In genomic region chr15:9072630-9073029, GRCm38 (mm10) we compare ENCODE assay signal across 8 mouse cellular contexts. TPM values are rescaled to one million over a fixed set of nuclear protein-coding genes. Genes with fewer than 3 reads are reported as not detected.
DNase-seq lines count a peak whose midpoint lies in the region; ATAC-seq and TF ChIP-seq lines count a peak whose summit lies in the region.

No protein-coding gene starts in this region.

- H3K9ac ChIP-seq in forebrain, embryonic 12.5 days = peak overlapping the region; percentile 79; the same call in 1 of the 2 replicates
- peak overlapping the region; percentile 31; the same call in 1 of the 2 replicates for H3K9ac ChIP-seq in intestine, postnatal 0 days (ENCODE audit: low read depth, low read length)
- 0 out of 2 replicates have a peak overlapping the region, but pooled peaks have one; percentile 91 for H3K9ac ChIP-seq in midbrain, embryonic 13.5 days (replicated peaks)

- no peaks in the 10 kb centered on the region for H3K36me3 ChIP-seq in thymus, adult 2 months (ENCODE audit: control insufficient read depth, insufficient read depth, low read length)
- no peaks in the 10 kb centered on the region for H3K36me3 ChIP-seq in forebrain, embryonic 12.5 days (replicated peaks)
- H3K36me3 ChIP-seq in intestine, postnatal 0 days (ENCODE audit: control insufficient read depth, insufficient read depth) = no peaks in the 10 kb centered on the region
- no peaks in the 10 kb centered on the region for H3K36me3 ChIP-seq in midbrain, embryonic 13.5 days

- 7% methylated on average over 5 of the region's 5 CpGs for WGBS in thymus, adult 2 months
- WGBS in forebrain, embryonic 12.5 days = 40% methylated on average over 5 of the region's 5 CpGs
- WGBS in intestine, postnatal 0 days = 8% methylated on average over 5 of the region's 5 CpGs
- 42% methylated on average over 5 of the region's 5 CpGs for WGBS in midbrain, embryonic 13.5 days

- no peak for TF ChIP-seq CTCF in thymus, adult 2 months (IDR thresholded peaks at IDR 0.05; ENCODE audit: borderline replicate concordance, control insufficient read depth, extremely low read depth, insufficient read depth, low read length, poor library complexity)
- no peak for TF ChIP-seq CTCF in intestine, postnatal 0 days (IDR thresholded peaks at IDR 0.05; ENCODE audit: low read depth)

- no peaks in the 10 kb centered on the region for H3K27me3 ChIP-seq in thymus, adult 2 months (ENCODE audit: control insufficient read depth, insufficient read depth, low read length)
- no peaks in the 10 kb centered on the region for H3K27me3 ChIP-seq in forebrain, embryonic 12.5 days
- no peaks in the 10 kb centered on the region for H3K27me3 ChIP-seq in intestine, postnatal 0 days (replicated peaks; ENCODE audit: control insufficient read depth, insufficient read depth, low read length)
- no peaks in the 10 kb centered on the region for H3K27me3 ChIP-seq in midbrain, embryonic 13.5 days

- no peak for TF ChIP-seq POLR2A in thymus, adult 2 months (IDR thresholded peaks at IDR 0.05; ENCODE audit: control insufficient read depth, extremely low read depth, insufficient read depth, low read length, poor library complexity)

- H3K9me3 ChIP-seq in forebrain, embryonic 12.5 days = no peaks in the 10 kb centered on the region
- no peaks in the 10 kb centered on the region for H3K9me3 ChIP-seq in intestine, postnatal 0 days (ENCODE audit: control insufficient read depth)
- H3K9me3 ChIP-seq in midbrain, embryonic 13.5 days = no peaks in the 10 kb centered on the region

- DNase-seq in thymus, adult 2 months = peak; percentile 5
- no peak for DNase-seq in thymus, postnatal 4 days
- DNase-seq in layer of hippocampus, adult 9-10 months (ENCODE audit: low spot score) = no peak
- DNase-seq in adrenal gland, postnatal 14 days = no peak
- no peak for DNase-seq in layer of hippocampus, postnatal 36 days

- no peak for ATAC-seq in forebrain, embryonic 12.5 days (ENCODE audit: low FRiP score)
- ATAC-seq in intestine, postnatal 0 days = no peak
- ATAC-seq in midbrain, embryonic 13.5 days = no peak

- H3K4me3 ChIP-seq in thymus, adult 2 months (ENCODE audit: control insufficient read depth, insufficient read depth, low read length) = no peak overlapping the region
- H3K4me3 ChIP-seq in forebrain, embryonic 12.5 days (replicated peaks) = peak overlapping the region; percentile 81
- H3K4me3 ChIP-seq in intestine, postnatal 0 days (ENCODE audit: low read depth, low read length) = peak overlapping the region; percentile 95
- peak overlapping the region; percentile 90 for H3K4me3 ChIP-seq in midbrain, embryonic 13.5 days (replicated peaks)

- peak overlapping the region; percentile 70 for H3K4me2 ChIP-seq in forebrain, embryonic 12.5 days
- H3K4me2 ChIP-seq in intestine, postnatal 0 days (replicated peaks; ENCODE audit: low read depth) = peak overlapping the region; percentile 85
- H3K4me2 ChIP-seq in midbrain, embryonic 13.5 days (replicated peaks) = peak overlapping the region; percentile 61

- peaks cover 10% of the 10 kb centered on the region for H3K4me1 ChIP-seq in thymus, adult 2 months (replicated peaks; ENCODE audit: control insufficient read depth, insufficient read depth, low read length)
- peaks cover 41% of the 10 kb centered on the region for H3K4me1 ChIP-seq in forebrain, embryonic 12.5 days
- peaks cover 9% of the 10 kb centered on the region for H3K4me1 ChIP-seq in intestine, postnatal 0 days (replicated peaks; ENCODE audit: control insufficient read depth, insufficient read depth, low read length)
- H3K4me1 ChIP-seq in midbrain, embryonic 13.5 days (replicated peaks) = peaks cover 44% of the 10 kb centered on the region

- no peak overlapping the region for H3K27ac ChIP-seq in thymus, adult 2 months (ENCODE audit: control insufficient read depth, insufficient read depth, low read length)
- no peak overlapping the region for H3K27ac ChIP-seq in forebrain, embryonic 12.5 days
- H3K27ac ChIP-seq in intestine, postnatal 0 days (ENCODE audit: low read depth, low read length) = peak overlapping the region; percentile 57; the same call in 1 of the 2 replicates
- no peak overlapping the region for H3K27ac ChIP-seq in midbrain, embryonic 13.5 days

RNA-seq across cellular contexts. Expression of gene Nadk2, which starts 1.6 kb away (rescaled TPM):
- 14.1 and 15.3 TPM in 2 replicates for polyA plus RNA-seq in thymus, adult 2 months (2012; rRNA removed)
- 32.0 and 34.9 TPM in 2 replicates for polyA plus RNA-seq in forebrain, embryonic 12.5 days (2016; fragmentation: Nextera tagmentation; extraction: Ambion mirVana)
- polyA plus RNA-seq in intestine, postnatal 0 days (2015; fragmentation: Nextera tagmentation; extraction: Ambion mirVana) = 37.3 and 38.8 TPM in 2 replicates
- 27.2 and 27.4 TPM in 2 replicates for polyA plus RNA-seq in midbrain, embryonic 13.5 days (2015; fragmentation: Nextera tagmentation; extraction: Ambion mirVana)
- 57.1 and 81.3 TPM in 2 replicates for total RNA-seq in adrenal gland, postnatal 14 days (2021)
- total RNA-seq in layer of hippocampus, postnatal 36 days (2021) = 10 to 100 TPM; 68.6 to 70.3 TPM

Comparison
In these comparisons a context has a peak if more than half of its experiments do, and no peak if none do; other contexts are left out.
1. H3K9ac ChIP-seq: peak in every context shown above with its lines; median percentile 91 in midbrain, embryonic 13.5 days; 79 in forebrain, embryonic 12.5 days; 31 in intestine, postnatal 0 days.